Mouse (Mus musculus) neural tube, embryonic 11.5 days (tissue): ENCODE results near the gene Rps6kc1. TPM values are rescaled to one million over a fixed set of nuclear protein-coding genes. Genes with fewer than 3 reads are reported as not detected.

Source experiments
- ATAC-seq: fragments of 200-750 bp; cut with Nextera tagmentation; 2 replicates; pipeline ENCODE4 v1.8.0; 2017; ENCODE audit warnings: moderate number of reproducible peaks, mild to moderate bottlenecking, moderate TSS enrichment, moderate library complexity; ENCODE audit not compliant: insufficient read depth, low FRiP score, low TSS enrichment
- DNase-seq: peaks from one replicate; pipeline ENCODE4 v3.0.0-alpha.2; 2015; ENCODE audit warnings: low spot score
- H3K27ac ChIP-seq: fragments of 300-500 bp; sonication (generic); 2 replicates; pipeline ENCODE4 v1.5.1; 2014; ENCODE audit warnings: low read depth, mild to moderate bottlenecking, low read length
- H3K27me3 ChIP-seq: fragments of 300-500 bp; sonication (generic); 2 replicates; pipeline ENCODE4 v1.6.1; 2014; ENCODE audit warnings: mild to moderate bottlenecking, low read length, mixed read lengths; ENCODE audit not compliant: control insufficient read depth, insufficient read depth
- H3K36me3 ChIP-seq: fragments of 300-500 bp; sonication (generic); 2 replicates; pipeline ENCODE4 v1.6.1; 2014; ENCODE audit warnings: mild to moderate bottlenecking, low read length, moderate library complexity, mixed read lengths; ENCODE audit not compliant: control insufficient read depth, insufficient read depth
- H3K4me1 ChIP-seq: fragments of 300-500 bp; sonication (generic); 2 replicates; pipeline ENCODE4 v1.6.1; 2014; ENCODE audit warnings: low read length, mixed read lengths; ENCODE audit not compliant: control insufficient read depth, insufficient read depth
- H3K4me2 ChIP-seq: fragments of 300-500 bp; sonication (generic); 2 replicates; pipeline ENCODE4 v1.6.1; 2014; ENCODE audit warnings: low read depth, mild to moderate bottlenecking, moderate library complexity
- H3K4me3 ChIP-seq: fragments of 300-500 bp; sonication (generic); 2 replicates; pipeline ENCODE4 v1.5.1; 2014; ENCODE audit warnings: low read depth, low read length
- H3K9ac ChIP-seq: fragments of 300-500 bp; sonication (generic); 2 replicates; pipeline ENCODE4 v1.6.1; 2014; ENCODE audit warnings: mild to moderate bottlenecking, low read length
- H3K9me3 ChIP-seq: fragments of 300-500 bp; sonication (generic); 2 replicates; pipeline ENCODE4 v1.6.1; 2016; ENCODE audit warnings: low read length; ENCODE audit not compliant: control insufficient read depth
- WGBS: fragments of 180-500 bp; shearing (Covaris S2); extraction: QIAGEN DNeasy Blood & Tissue Kit; methylation state at CpG from one replicate; pipeline ENCODE4 v1.1.7; 2014; 5-methylcytosine and 5-hydroxymethylcytosine counted together
- polyA plus RNA-seq: library from polyadenylated mRNA; unstranded; fragments of >200 nt; fragmentation: Nextera tagmentation; extraction: Ambion mirVana; gene quantifications from 2 replicates; pipeline ENCODE4 v1.2.1, GENCODE M21; 2014

The Rps6kc1 gene
- polyA plus RNA-seq, 1 experiment from 2014 or later, result 22.5 TPM

GRCm38 (mm10) chr1:190659722-190660502, 251.7 kb downstream of the Rps6kc1 start:
- DNase-seq (no peak), ATAC-seq (no peak)
- no peak overlapping the region for H3K27ac ChIP-seq
- H3K4me3 ChIP-seq, result no peak overlapping the region
- H3K36me3 ChIP-seq, result no peaks in the 10 kb centered on the region
- no peaks in the 10 kb centered on the region for H3K27me3 ChIP-seq
- H3K4me1 ChIP-seq, result peaks cover 5% of the 10 kb centered on the region; the same call in 1 of the 2 replicates
- H3K9ac ChIP-seq, result no peak overlapping the region
- H3K9me3 ChIP-seq, result no peaks in the 10 kb centered on the region
- no peak overlapping the region for H3K4me2 ChIP-seq
- WGBS, result 74% methylated on average over 17 of the region's 17 CpGs

GRCm38 (mm10) chr1:190658266-190658665, 253.3 kb downstream of the Rps6kc1 start:
- WGBS, result 93% methylated on average over 13 of the region's 13 CpGs

GRCm38 (mm10) chr1:190656089-190656488, 255.5 kb downstream of the Rps6kc1 start:
- ATAC-seq (no peak), DNase-seq (no peak)
- H3K27me3 ChIP-seq, result no peaks in the 10 kb centered on the region
- no peaks in the 10 kb centered on the region for H3K9me3 ChIP-seq
- no peak overlapping the region for H3K9ac ChIP-seq
- no peaks in the 10 kb centered on the region for H3K36me3 ChIP-seq
- WGBS, result 71% methylated on average over 9 of the region's 9 CpGs
- no peak overlapping the region for H3K4me3 ChIP-seq
- no peaks in the 10 kb centered on the region for H3K4me1 ChIP-seq
- H3K4me2 ChIP-seq, result no peak overlapping the region
- no peak overlapping the region for H3K27ac ChIP-seq

More at GRCm38 (mm10) chr1:190658266-190658665, 253.3 kb downstream of the Rps6kc1 start:
- Histone ChIP-seq H3K27me3 (no peaks in the 10 kb centered on the region), H3K27ac (no peak overlapping the region), H3K36me3 (no peaks in the 10 kb centered on the region), H3K4me3 (no peak overlapping the region), H3K9ac (no peak overlapping the region), H3K9me3 (no peaks in the 10 kb centered on the region), H3K4me1 (peaks cover 5% of the 10 kb centered on the region; the same call in 1 of the 2 replicates), H3K4me2 (no peak overlapping the region)
- ATAC-seq (no peak), DNase-seq (no peak)

GRCm38 (mm10) chr1:190655651-190656050, 255.9 kb downstream of the Rps6kc1 start:
- WGBS, result 90% methylated on average over 7 of the region's 7 CpGs
- Histone ChIP-seq H3K9me3 (no peaks in the 10 kb centered on the region), H3K36me3 (no peaks in the 10 kb centered on the region), H3K27ac (no peak overlapping the region), H3K4me1 (no peaks in the 10 kb centered on the region), H3K4me2 (no peak overlapping the region), H3K27me3 (no peaks in the 10 kb centered on the region), H3K4me3 (no peak overlapping the region), H3K9ac (no peak overlapping the region)
- ATAC-seq (no peak), DNase-seq (no peak)

GRCm38 (mm10) chr1:190655081-190655480, 256.5 kb downstream of the Rps6kc1 start:
- no peaks in the 10 kb centered on the region for H3K36me3 ChIP-seq
- no peak overlapping the region for H3K4me3 ChIP-seq
- DNase-seq (no peak), ATAC-seq (no peak)
- WGBS, result 93% methylated on average over 7 of the region's 7 CpGs
- H3K4me2 ChIP-seq, result no peak overlapping the region
- no peak overlapping the region for H3K27ac ChIP-seq
- H3K4me1 ChIP-seq, result no peaks in the 10 kb centered on the region
- H3K27me3 ChIP-seq, result no peaks in the 10 kb centered on the region
- H3K9ac ChIP-seq, result no peak overlapping the region
- H3K9me3 ChIP-seq, result no peaks in the 10 kb centered on the region

GRCm38 (mm10) chr1:190654694-190655001, 256.9 kb downstream of the Rps6kc1 start:
- Histone ChIP-seq H3K4me3 (no peak overlapping the region), H3K4me1 (no peaks in the 10 kb centered on the region), H3K9me3 (no peaks in the 10 kb centered on the region), H3K27me3 (no peaks in the 10 kb centered on the region), H3K9ac (no peak overlapping the region), H3K36me3 (no peaks in the 10 kb centered on the region), H3K4me2 (no peak overlapping the region), H3K27ac (no peak overlapping the region)
- no peak for ATAC-seq
- no peak for DNase-seq
- 75% methylated on average over 6 of the region's 6 CpGs for WGBS

- 75% methylated on average over 20 of the region's 20 CpGs for WGBS
- no peak for ATAC-seq
Observed at GRCm38 (mm10) chr1:190653989-190654693, 257.4 kb downstream of the Rps6kc1 start.

GRCm38 (mm10) chr1:190653081-190653480, 258.5 kb downstream of the Rps6kc1 start:
- DNase-seq (no peak), ATAC-seq (no peak)
- Histone ChIP-seq H3K4me1 (no peaks in the 10 kb centered on the region), H3K9ac (no peak overlapping the region), H3K9me3 (no peaks in the 10 kb centered on the region), H3K4me3 (no peak overlapping the region), H3K27ac (no peak overlapping the region), H3K27me3 (no peaks in the 10 kb centered on the region), H3K36me3 (no peaks in the 10 kb centered on the region), H3K4me2 (no peak overlapping the region)
- WGBS, result 70% methylated on average over 6 of the region's 6 CpGs

More at GRCm38 (mm10) chr1:190653989-190654693, 257.4 kb downstream of the Rps6kc1 start:
- Histone ChIP-seq H3K4me1 (no peaks in the 10 kb centered on the region), H3K36me3 (no peaks in the 10 kb centered on the region), H3K27ac (no peak overlapping the region), H3K27me3 (no peaks in the 10 kb centered on the region), H3K4me3 (no peak overlapping the region), H3K4me2 (no peak overlapping the region), H3K9ac (no peak overlapping the region), H3K9me3 (no peaks in the 10 kb centered on the region)
- DNase-seq, result no peak
